Mouse (Mus musculus) small intestine, adult 2 months (tissue): ENCODE results near the gene Nme1.

Source experiments
- CTCF ChIP-seq: fragments of 200-500 bp; IDR thresholded peaks from 2 replicates; pipeline ENCODE4 v1.5.1; 2012; ENCODE audit warnings: low read depth, mild to moderate bottlenecking, control low read depth, inconsistent platforms, low read length, moderate library complexity, mixed read lengths; ENCODE audit not compliant: insufficient replicate concordance, insufficient read length; ENCODE audit errors: extremely low read depth
- POLR2A ChIP-seq: fragments of 200-500 bp; IDR thresholded peaks from 2 replicates; pipeline ENCODE4 v1.6.1; 2012; ENCODE audit warnings: low read depth, mild to moderate bottlenecking, control low read depth, inconsistent platforms, low read length, moderate library complexity

GRCm38 (mm10) chr11:93955256-93956150 is 12.8 kb downstream of the Nme1 start:
- TF ChIP-seq CTCF, result no peak
- no peak for TF ChIP-seq POLR2A
